Mouse (Mus musculus) MEL (cell line): ENCODE results near the gene Tomm40l. TPM values are rescaled to one million over a fixed set of nuclear protein-coding genes. Genes with fewer than 3 reads are reported as not detected.

Source experiments
- DNase-seq: peaks from one replicate; pipeline ENCODE4 v3.0.0; 2011; ENCODE audit warnings: low read depth, low spot score
- H3K27ac ChIP-seq: 2 replicates; pipeline ENCODE4 v1.5.1; 2012; ENCODE audit warnings: low read depth, mild to moderate bottlenecking, control low read depth, low read length, moderate library complexity; ENCODE audit not compliant: control insufficient read depth
- H3K27me3 ChIP-seq, 2 experiments: fragments of 150-350 bp in 1 of 2; sonication (generic) in 1 of 2; 2 replicates each; pipeline ENCODE4 v1.6.1; 2012; ENCODE audit warnings: low read length in 2 of 2, mild to moderate bottlenecking in 2 of 2, improper control_type of control experiment in 1 of 2, moderate library complexity in 1 of 2; ENCODE audit not compliant: insufficient read depth in 2 of 2, control insufficient read depth in 1 of 2
- H3K36me3 ChIP-seq, 2 experiments: 2 replicates each; pipeline ENCODE4 v1.6.1; 2012 to 2014; ENCODE audit warnings: low read length in 2 of 2, improper control_type of control experiment in 1 of 2, inconsistent platforms in 1 of 2, mild to moderate bottlenecking in 1 of 2; ENCODE audit not compliant: insufficient read depth in 2 of 2, control insufficient read depth in 1 of 2
- H3K4me1 ChIP-seq, 2 experiments: fragments of 150-350 bp in 1 of 2; sonication (generic) in 1 of 2; 2 replicates each; pipeline ENCODE4 v1.6.1; 2012; ENCODE audit warnings: low read length in 2 of 2, improper control_type of control experiment in 1 of 2, mild to moderate bottlenecking in 1 of 2; ENCODE audit not compliant: insufficient read depth in 2 of 2, control insufficient read depth in 1 of 2
- H3K4me3 ChIP-seq, 2 experiments: fragments of 150-350 bp in 1 of 2; sonication (generic) in 1 of 2; 2 replicates each; pipeline ENCODE4 v1.5.1; 2012; ENCODE audit warnings: low read depth in 2 of 2, low read length in 2 of 2, mild to moderate bottlenecking in 2 of 2, moderate library complexity in 2 of 2, control low read depth in 1 of 2, improper control_type of control experiment in 1 of 2; ENCODE audit not compliant: control insufficient read depth in 1 of 2, insufficient read depth in 1 of 2
- H3K79me2 ChIP-seq: 2 replicates; pipeline ENCODE4 v1.6.1; 2012; ENCODE audit warnings: mild to moderate bottlenecking, low read length, moderate library complexity; ENCODE audit not compliant: control insufficient read depth, poor library complexity, insufficient read depth
- H3K9ac ChIP-seq: 2 replicates; pipeline ENCODE4 v1.6.1; 2012; ENCODE audit warnings: low read depth, mild to moderate bottlenecking, control low read depth, low read length, moderate library complexity; ENCODE audit not compliant: control insufficient read depth, poor library complexity, severe bottlenecking
- H3K9me3 ChIP-seq: fragments of 150-350 bp; sonication (generic); replicated peaks from 2 replicates; pipeline ENCODE4 v1.6.1; 2012; ENCODE audit warnings: mild to moderate bottlenecking, low read length, improper control_type of control experiment, moderate library complexity; ENCODE audit not compliant: insufficient read depth
- CHD1 ChIP-seq: IDR thresholded peaks from 2 replicates; pipeline ENCODE4 v1.6.1; 2012; ENCODE audit warnings: low read depth, mild to moderate bottlenecking, inconsistent platforms, low read length, improper control_type of control experiment
- CHD2 ChIP-seq: IDR thresholded peaks from 2 replicates; pipeline ENCODE4 v1.6.1; 2011; ENCODE audit warnings: low read length, improper control_type of control experiment
- CTCF ChIP-seq, 3 experiments: IDR thresholded peaks in 2 of 3; conservative IDR thresholded peaks in 1 of 3; 2 replicates each; pipeline ENCODE4 v1.5.1; 2011 to 2012; ENCODE audit warnings: low read length in 3 of 3, low read depth in 2 of 3, mild to moderate bottlenecking in 2 of 3, improper control_type of control experiment in 1 of 3, inconsistent platforms in 1 of 3, mixed read lengths in 1 of 3, moderate library complexity in 1 of 3; ENCODE audit not compliant: control insufficient read depth in 1 of 3, insufficient read depth in 1 of 3, poor library complexity in 1 of 3, severe bottlenecking in 1 of 3
- E2F4 ChIP-seq: IDR thresholded peaks from 2 replicates; pipeline ENCODE4 v1.6.1; 2011; ENCODE audit warnings: low read depth, low read length, improper control_type of control experiment, borderline replicate concordance
- ELF1 ChIP-seq: IDR thresholded peaks from 2 replicates; pipeline ENCODE4 v1.6.1; 2014; ENCODE audit warnings: low read depth, mild to moderate bottlenecking, inconsistent platforms, low read length, improper control_type of control experiment, moderate library complexity
- EP300 ChIP-seq, 2 experiments: IDR thresholded peaks; 2 replicates each; pipeline ENCODE4 v1.6.1; 2011; ENCODE audit warnings: improper control_type of control experiment in 2 of 2, low read length in 2 of 2, low read depth in 1 of 2, mild to moderate bottlenecking in 1 of 2
- ETS1 ChIP-seq: IDR thresholded peaks from 2 replicates; pipeline ENCODE4 v1.6.1; 2012; ENCODE audit warnings: low read depth, mild to moderate bottlenecking, inconsistent platforms, low read length, improper control_type of control experiment, moderate library complexity
- GABPA ChIP-seq: IDR thresholded peaks from 2 replicates; pipeline ENCODE4 v1.6.1; 2012; ENCODE audit warnings: low read depth, mild to moderate bottlenecking, inconsistent platforms, low read length, improper control_type of control experiment, moderate library complexity
- GATA1 ChIP-seq: IDR thresholded peaks from 2 replicates; pipeline ENCODE4 v1.6.1; 2011; ENCODE audit warnings: low read depth, low read length, improper control_type of control experiment
- HCFC1 ChIP-seq: IDR thresholded peaks from 2 replicates; pipeline ENCODE4 v1.6.1; 2012; ENCODE audit warnings: low read depth, mild to moderate bottlenecking, inconsistent platforms, low read length, improper control_type of control experiment, moderate library complexity
- JUND ChIP-seq: IDR thresholded peaks from 2 replicates; pipeline ENCODE4 v1.6.1; 2011; ENCODE audit warnings: low read depth, mild to moderate bottlenecking, improper control_type of control experiment, low read length
- KAT2A ChIP-seq: conservative IDR thresholded peaks from 2 replicates; pipeline ENCODE4 v1.6.1; 2012; ENCODE audit warnings: low read depth, low read length, improper control_type of control experiment, inconsistent platforms
- MEF2A ChIP-seq: IDR thresholded peaks from 2 replicates; pipeline ENCODE4 v1.6.1; 2014; ENCODE audit warnings: low read depth, mild to moderate bottlenecking, inconsistent platforms, low read length, improper control_type of control experiment; ENCODE audit not compliant: poor library complexity, insufficient replicate concordance, severe bottlenecking; ENCODE audit errors: extremely low read depth
- MXI1 ChIP-seq: IDR thresholded peaks from 2 replicates; pipeline ENCODE4 v1.6.1; 2011; ENCODE audit warnings: mild to moderate bottlenecking, low read depth, low read length, improper control_type of control experiment
- MYC ChIP-seq: IDR thresholded peaks from 2 replicates; pipeline ENCODE4 v1.6.1; 2011; ENCODE audit warnings: low read depth, mild to moderate bottlenecking, low read length, improper control_type of control experiment, moderate library complexity
- NELFE ChIP-seq: IDR thresholded peaks from 2 replicates; pipeline ENCODE4 v1.6.1; 2011; ENCODE audit warnings: low read depth, low read length, improper control_type of control experiment
- NRF1 ChIP-seq: IDR thresholded peaks from 2 replicates; pipeline ENCODE4 v1.6.1; 2014; ENCODE audit warnings: low read depth, mild to moderate bottlenecking, inconsistent platforms, low read length, improper control_type of control experiment, moderate library complexity; ENCODE audit not compliant: poor library complexity, insufficient read depth, severe bottlenecking
- POLR2AphosphoS2 ChIP-seq: IDR thresholded peaks from 2 replicates; pipeline ENCODE4 v1.6.1; 2011; ENCODE audit warnings: low read length, improper control_type of control experiment
- RAD21 ChIP-seq: IDR thresholded peaks from 2 replicates; pipeline ENCODE4 v1.6.1; 2011; ENCODE audit warnings: mild to moderate bottlenecking, low read depth, low read length, improper control_type of control experiment
- RCOR1 ChIP-seq: IDR thresholded peaks from 2 replicates; pipeline ENCODE4 v1.6.1; 2012; ENCODE audit warnings: low read depth, mild to moderate bottlenecking, inconsistent platforms, low read length, improper control_type of control experiment
- SIN3A ChIP-seq: IDR thresholded peaks from 2 replicates; pipeline ENCODE4 v1.6.1; 2012; ENCODE audit warnings: low read length, improper control_type of control experiment, inconsistent platforms
- TAL1 ChIP-seq: IDR thresholded peaks from 2 replicates; pipeline ENCODE4 v1.6.1; 2012; ENCODE audit warnings: mild to moderate bottlenecking, inconsistent platforms, low read length, moderate library complexity, mixed read lengths
- TBP ChIP-seq: IDR thresholded peaks from 2 replicates; pipeline ENCODE4 v1.8.0; 2011; ENCODE audit warnings: low read depth, low read length, improper control_type of control experiment
- TCF12 ChIP-seq: IDR thresholded peaks from 2 replicates; pipeline ENCODE4 v1.6.1; 2014; ENCODE audit warnings: low read depth, mild to moderate bottlenecking, inconsistent platforms, low read length, improper control_type of control experiment, moderate library complexity
- UBTF ChIP-seq: IDR thresholded peaks from 2 replicates; pipeline ENCODE4 v1.6.1; 2012; ENCODE audit warnings: low read depth, mild to moderate bottlenecking, inconsistent platforms, low read length, improper control_type of control experiment, moderate library complexity, borderline replicate concordance; ENCODE audit not compliant: insufficient read depth
- USF1 ChIP-seq: IDR thresholded peaks from 2 replicates; pipeline ENCODE4 v1.6.1; 2014; ENCODE audit warnings: low read depth, mild to moderate bottlenecking, inconsistent platforms, low read length, improper control_type of control experiment, moderate library complexity
- USF2 ChIP-seq, 2 experiments: IDR thresholded peaks; 2 replicates each; pipeline ENCODE4 v1.6.1; 2011 to 2012; ENCODE audit warnings: improper control_type of control experiment in 2 of 2, low read length in 2 of 2, borderline replicate concordance in 1 of 2, inconsistent platforms in 1 of 2, low read depth in 1 of 2, mild to moderate bottlenecking in 1 of 2; ENCODE audit not compliant: insufficient read depth in 1 of 2
- ZC3H11A ChIP-seq: IDR thresholded peaks from 2 replicates; pipeline ENCODE4 v1.6.1; 2012; ENCODE audit warnings: low read depth, mild to moderate bottlenecking, inconsistent platforms, low read length, improper control_type of control experiment
- ZKSCAN1 ChIP-seq: IDR thresholded peaks from 2 replicates; pipeline ENCODE4 v1.6.1; 2012; ENCODE audit warnings: low read depth, mild to moderate bottlenecking, inconsistent platforms, low read length, improper control_type of control experiment, moderate library complexity
- ZNF384 ChIP-seq: IDR thresholded peaks from 2 replicates; pipeline ENCODE4 v1.6.1; 2012; ENCODE audit warnings: low read depth, mild to moderate bottlenecking, inconsistent platforms, low read length, improper control_type of control experiment
- polyA plus RNA-seq, 2 experiments: library from polyadenylated mRNA; stranded (reverse) in 1 of 2; unstranded in 1 of 2; fragments of >175 nt in 1 of 2; fragments of >200 nt in 1 of 2; gene quantifications; 2 replicates each; pipeline versions ENCODE4 v1.2.1 to v1.2.4; 2012; ENCODE audit warnings: low replicate concordance in 2 of 2, low read depth in 1 of 2; ENCODE audit not compliant: insufficient read length in 2 of 2, insufficient read depth in 1 of 2, missing spikeins in 1 of 2
- total RNA-seq: library from RNA; depleted of rRNA; stranded (reverse); fragments of 300-350 nt; gene quantifications from 2 replicates; pipeline ENCODE4 v1.2.3, GENCODE M21; 2012

The Tomm40l gene
- total and polyA plus RNA-seq, 3 experiments, result 40.7 to 43.4 TPM; not detected in 1

DNA sequence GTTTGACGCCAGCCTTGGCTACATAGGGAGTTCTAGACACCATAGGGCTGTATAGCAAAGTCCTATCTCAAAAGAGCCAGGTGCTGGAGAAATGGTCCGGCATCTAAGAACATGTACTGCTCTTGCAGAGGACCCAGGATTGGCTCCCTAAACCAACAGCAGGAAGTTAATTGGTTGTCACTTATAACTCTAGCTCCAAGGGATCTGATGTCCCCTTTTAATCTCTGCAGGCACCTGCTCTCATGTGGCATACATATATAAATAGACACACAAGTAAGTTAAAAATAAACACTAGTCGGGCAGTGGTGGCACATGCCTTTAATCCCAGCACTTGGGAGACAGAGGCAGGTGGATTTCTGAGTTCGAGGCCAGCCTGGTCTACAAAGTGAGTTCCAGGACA is 13.5 kb upstream of the Tomm40l start:
- no peaks in the 10 kb centered on the region for H3K9me3 ChIP-seq

DNA sequence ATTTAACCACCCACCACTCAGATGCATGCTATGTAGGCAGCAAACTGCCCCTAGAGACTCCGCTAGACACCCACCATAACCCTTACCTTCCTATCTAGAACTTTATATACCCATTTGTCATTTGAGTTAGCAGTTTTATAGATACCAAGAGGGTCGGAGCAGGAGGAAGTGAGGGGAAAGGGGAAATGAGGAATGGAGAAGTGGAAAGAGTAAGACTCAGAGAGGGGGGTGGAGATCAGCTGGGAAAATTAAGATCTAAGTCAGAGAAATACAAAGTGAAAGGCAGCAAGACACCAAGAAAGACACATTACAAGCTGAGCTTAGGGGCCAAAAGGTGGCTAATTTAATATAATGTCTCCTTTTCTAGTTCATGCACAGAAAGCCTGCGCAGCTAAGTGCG is 12.2 kb upstream of the Tomm40l start:
- no peaks in the 10 kb centered on the region for H3K79me2 ChIP-seq
- no peaks in the 10 kb centered on the region for H3K27me3 ChIP-seq
- no peak for TF ChIP-seq RCOR1
- no peak for TF ChIP-seq TCF12
- TF ChIP-seq UBTF, result no peak
- TF ChIP-seq EP300 (IDR thresholded peaks at IDR 0.05; ENCODE audit: low read depth in 1 of 2, low read length in 2 of 2), result peak in 1 of 2 experiments; percentile 52; a peak in 2 of 4 replicates
- TF ChIP-seq ELF1, result no peak
- TF ChIP-seq ZNF384, result no peak
- TF ChIP-seq CHD1, result no peak
- TF ChIP-seq GABPA, result no peak
- no peak for TF ChIP-seq TAL1
- no peak for TF ChIP-seq RAD21
- no peak for TF ChIP-seq TBP
- no peak for TF ChIP-seq ZKSCAN1
- no peak for TF ChIP-seq MXI1
- no peak for TF ChIP-seq MEF2A
- TF ChIP-seq NRF1, result no peak
- no peak for TF ChIP-seq POLR2AphosphoS2
- peak; percentile 42; the same call in 1 of the 2 replicates for TF ChIP-seq SIN3A
- TF ChIP-seq MYC, result no peak
- no peak for TF ChIP-seq USF1
- TF ChIP-seq KAT2A, result no peak
- TF ChIP-seq GATA1, result no peak
- 0 out of 2 replicates have a peak, but pooled peaks have one; percentile 26 for TF ChIP-seq ETS1
- no peak for TF ChIP-seq E2F4
- TF ChIP-seq USF2 (IDR thresholded peaks at IDR 0.05; ENCODE audit: borderline replicate concordance in 1 of 2, insufficient read depth in 1 of 2, low read depth in 1 of 2, low read length in 2 of 2), result no peak
- no peak for TF ChIP-seq NELFE
- no peak for TF ChIP-seq CTCF (IDR thresholded peaks at IDR 0.05 in 2 of 3, conservative IDR thresholded peaks at IDR 0.05 in 1 of 3; ENCODE audit: control insufficient read depth in 1 of 3, insufficient read depth in 1 of 3, low read depth in 2 of 3, low read length in 3 of 3, poor library complexity in 1 of 3, severe bottlenecking in 1 of 3)
- no peak for TF ChIP-seq JUND
- peaks cover 0 to 10% of the 10 kb centered on the region in 2 experiments; a peak in 2 of 4 replicates for H3K4me1 ChIP-seq
- H3K27ac ChIP-seq, result peak overlapping the region; percentile 55; the same call in 1 of the 2 replicates
- no peak overlapping the region for H3K9ac ChIP-seq
- peaks cover 5 to 17% of the 10 kb centered on the region in 2 experiments; a peak in 3 of 4 replicates for H3K36me3 ChIP-seq
- H3K9me3 ChIP-seq, result no peaks in the 10 kb centered on the region
- no peak overlapping the region for H3K4me3 ChIP-seq
- peak; percentile 54 for DNase-seq

More for the DNA sequence above, 13.5 kb upstream of the Tomm40l start:
- Histone ChIP-seq H3K4me1 (peaks cover 0 to 10% of the 10 kb centered on the region in 2 experiments; a peak in 2 of 4 replicates), H3K27me3 (no peaks in the 10 kb centered on the region), H3K27ac (no peak overlapping the region), H3K79me2 (no peaks in the 10 kb centered on the region), H3K4me3 (no peak overlapping the region), H3K9ac (no peak overlapping the region), H3K36me3 (peaks cover 5 to 17% of the 10 kb centered on the region in 2 experiments; a peak in 3 of 4 replicates)
- TF ChIP-seq SIN3A, result no peak
- no peak for TF ChIP-seq HCFC1
- TF ChIP-seq CHD2, result no peak
- TF ChIP-seq TBP, result no peak
- TF ChIP-seq ELF1, result no peak
- no peak for TF ChIP-seq NELFE
- no peak for TF ChIP-seq RAD21
- TF ChIP-seq NRF1, result no peak
- no peak for TF ChIP-seq ZC3H11A
- no peak for DNase-seq
